ENCODE assay signal across 8 mouse cellular contexts in the genomic region with DNA sequence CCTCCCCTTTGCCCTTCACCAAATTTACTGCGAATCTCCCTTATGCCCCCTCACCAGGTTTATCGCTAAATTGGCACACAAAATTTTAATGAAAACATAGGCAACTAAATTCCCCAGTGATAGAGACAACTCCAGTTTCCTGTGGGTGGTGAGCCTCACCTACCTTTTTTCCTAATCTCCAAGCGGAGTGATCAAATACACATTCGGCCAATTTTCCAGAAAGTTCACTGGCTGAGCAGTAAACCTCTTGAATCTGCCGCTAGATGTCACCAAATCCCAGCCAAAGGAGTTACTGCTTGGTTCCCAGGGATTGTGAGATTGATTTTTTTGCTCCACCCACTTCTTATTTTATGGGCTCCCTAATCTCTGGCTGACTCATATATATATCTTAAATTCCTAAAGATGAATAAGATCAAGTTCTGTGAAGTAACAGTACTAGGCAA. TPM values are rescaled to one million over a fixed set of nuclear protein-coding genes. Genes with fewer than 3 reads are reported as not detected.
DNase-seq lines count a peak whose midpoint lies in the region; ATAC-seq and TF ChIP-seq lines count a peak whose summit lies in the region.

No protein-coding gene starts in this region.

- H3K36me3 ChIP-seq in ES-E14 (ENCODE audit: control insufficient read depth, insufficient read depth, low read length, poor library complexity, severe bottlenecking) = peaks cover 3% of the 10 kb centered on the region
- no peaks in the 10 kb centered on the region; the same call in 1 of the 2 replicates for H3K36me3 ChIP-seq in forebrain, embryonic 13.5 days (ENCODE audit: poor library complexity, severe bottlenecking)
- no peaks in the 10 kb centered on the region for H3K36me3 ChIP-seq in lung, postnatal 0 days (ENCODE audit: insufficient read depth, low read length)

- peak overlapping the region; percentile 56 for H3K4me2 ChIP-seq in forebrain, embryonic 13.5 days
- H3K4me2 ChIP-seq in lung, postnatal 0 days (replicated peaks; ENCODE audit: low read depth, low read length) = peak overlapping the region; percentile 48

- peak; percentile 71 for TF ChIP-seq CTCF in lung, postnatal 0 days (IDR thresholded peaks at IDR 0.05)

- WGBS in forebrain, embryonic 13.5 days = 30% methylated on average over 5 of the region's 5 CpGs
- whole genome bisulfite sequencing in lung, postnatal 0 days = 19% methylated on average over 5 of the region's 5 CpGs

- peak overlapping the region; percentile 91; the same call in 1 of the 2 replicates for H3K27ac ChIP-seq in ES-E14 (ENCODE audit: insufficient read depth, low read depth, low read length, poor library complexity, severe bottlenecking)
- peak overlapping the region; percentile 85 for H3K27ac ChIP-seq in forebrain, embryonic 13.5 days
- H3K27ac ChIP-seq in lung, postnatal 0 days (ENCODE audit: low read length) = peak overlapping the region; percentile 91

- no peaks in the 10 kb centered on the region for H3K9me3 ChIP-seq in ES-E14 (ENCODE audit: control insufficient read depth, insufficient read depth, low read depth, low read length)
- no peaks in the 10 kb centered on the region for H3K9me3 ChIP-seq in forebrain, embryonic 13.5 days (replicated peaks)
- H3K9me3 ChIP-seq in lung, postnatal 0 days (ENCODE audit: low read length) = no peaks in the 10 kb centered on the region

- H3K4me1 ChIP-seq in ES-E14 (ENCODE audit: control insufficient read depth in 2 of 2, insufficient read depth in 2 of 2, low read length in 2 of 2, poor library complexity in 1 of 2) = 0 out of 4 replicates have a peak, but pooled peaks cover 0 to 1% of the 10 kb centered on the region in 2 experiments
- H3K4me1 ChIP-seq in forebrain, embryonic 13.5 days = peaks cover 8% of the 10 kb centered on the region
- H3K4me1 ChIP-seq in lung, postnatal 0 days (ENCODE audit: insufficient read depth, low read depth, low read length) = no peaks in the 10 kb centered on the region

- H3K4me3 ChIP-seq in ES-E14 (ENCODE audit: insufficient read depth in 1 of 2, low read depth in 1 of 2, low read length in 2 of 2, poor library complexity in 1 of 2, severe bottlenecking in 1 of 2) = peak overlapping the region; percentile 82 to 89
- H3K4me3 ChIP-seq in forebrain, embryonic 13.5 days = peak overlapping the region; percentile 46
- peak overlapping the region; percentile 38 for H3K4me3 ChIP-seq in lung, postnatal 0 days (ENCODE audit: low read depth, low read length)

- no peaks in the 10 kb centered on the region for H3K27me3 ChIP-seq in forebrain, embryonic 13.5 days
- no peaks in the 10 kb centered on the region for H3K27me3 ChIP-seq in lung, postnatal 0 days (replicated peaks; ENCODE audit: insufficient read depth, low read length)

- TF ChIP-seq EP300 in lung, postnatal 0 days (IDR thresholded peaks at IDR 0.05) = no peak

- peak overlapping the region; percentile 96; the same call in 1 of the 2 replicates for H3K9ac ChIP-seq in ES-E14 (ENCODE audit: insufficient read depth, low read depth, low read length, poor library complexity, severe bottlenecking)
- peak overlapping the region; percentile 63 for H3K9ac ChIP-seq in forebrain, embryonic 13.5 days
- H3K9ac ChIP-seq in lung, postnatal 0 days (replicated peaks; ENCODE audit: low read depth) = peak overlapping the region; percentile 39; the same call in 1 of the 2 replicates

- in situ Hi-C loops in ES-E14 (cut with MboI; ENCODE audit: low sequenced_read_pairs in 2 of 2, unreplicated experiment in 2 of 2) = no loop called here

- no peak for DNase-seq in ES-E14 (ENCODE audit: low read depth, low spot score)
- peak; percentile 55 for DNase-seq in c-Kit-negative CD71-positive TER-119-positive erythroid progenitor cells, embryonic 14.5 days (ENCODE audit: low read depth, low spot score)
- peak; percentile 71 for DNase-seq in heart, postnatal 4 days
- peak; percentile 17 to 56 for DNase-seq in layer of hippocampus, adult 8-10 months (ENCODE audit: low spot score in 2 of 2)
- DNase-seq in lung, postnatal 0 days (ENCODE audit: low spot score) = peak; percentile 88
- peak; percentile 83 for DNase-seq in retina, embryonic 14.5 days (ENCODE audit: low spot score)

- ATAC-seq in forebrain, embryonic 13.5 days = no peak
- ATAC-seq in lung, postnatal 0 days = no peak
- no peak for ATAC-seq in erythroid progenitor cell, adult 5-6 weeks (replicated peaks; ENCODE audit: low FRiP score, poor library complexity, severe bottlenecking)

TF ChIP-seq in ES-E14, 5 proteins besides CTCF, POLR2A, EP300 and RAD21:
- TF ChIP-seq ZNF384 (IDR thresholded peaks at IDR 0.05; ENCODE audit: low read depth, low read length) (0 out of 2 replicates have a peak, but pooled peaks have one; percentile 50), CHD2 (IDR thresholded peaks at IDR 0.05; ENCODE audit: low read depth, low read length) (no peak)
TF ChIP-seq in ES-E14: peak in this region for 1.

RNA-seq across cellular contexts. Expression of gene Morf4l2, which starts 0.8 kb away (rescaled TPM):
- total RNA-seq in ES-E14 (2012; rRNA removed) = 236 and 337 TPM in 2 replicates
- polyA plus RNA-seq in forebrain, embryonic 13.5 days (2015; fragmentation: Nextera tagmentation; extraction: Ambion mirVana) = 547 and 561 TPM in 2 replicates
- 100 to 1,000 TPM; 223 to 227 TPM for total RNA-seq in heart, postnatal 4 days (2021)
- total RNA-seq in layer of hippocampus, adult 8-10 months (2022) = 100 to 1,000 TPM; 325 to 385 (median 347) TPM
- polyA plus RNA-seq in lung, postnatal 0 days (2015; fragmentation: Nextera tagmentation; extraction: Ambion mirVana) = 293 and 313 TPM in 2 replicates
- 78.9 and 104 TPM in 2 replicates for total RNA-seq in erythroid progenitor cell, adult 5-6 weeks (2015; ENCODE audit: low replicate concordance)
- total RNA-seq in erythroid progenitor cell, adult 5-6 weeks (2017; ENCODE audit: low replicate concordance) = 158 and 191 TPM in 2 replicates

RNA-seq across cellular contexts. Expression of gene Tceal1, which starts 34.9 kb away (rescaled TPM):
- total RNA-seq in ES-E14 (2012; rRNA removed) = 0.53 and 0.67 TPM in 2 replicates
- polyA plus RNA-seq in forebrain, embryonic 13.5 days (2015; fragmentation: Nextera tagmentation; extraction: Ambion mirVana) = 17.2 and 18.7 TPM in 2 replicates
- total RNA-seq in heart, postnatal 4 days (2021) = 1 to 10 TPM; 7.4 to 7.7 TPM
- 10 to 100 TPM; 13.1 to 16.4 (median 15.0) TPM for total RNA-seq in layer of hippocampus, adult 8-10 months (2022)
- polyA plus RNA-seq in lung, postnatal 0 days (2015; fragmentation: Nextera tagmentation; extraction: Ambion mirVana) = 12.2 and 12.3 TPM in 2 replicates
- not detected in 2 replicates for total RNA-seq in erythroid progenitor cell, adult 5-6 weeks (2015; ENCODE audit: low replicate concordance)
- total RNA-seq in erythroid progenitor cell, adult 5-6 weeks (2017; ENCODE audit: low replicate concordance) = not detected in 2 replicates

RNA-seq across cellular contexts. Expression of gene Glra4, which starts 37.3 kb away (rescaled TPM):
- total RNA-seq in ES-E14 (2012; rRNA removed) = not detected in 2 replicates
- 0.13 TPM in 1 of 2 replicates, not detected in the other for polyA plus RNA-seq in forebrain, embryonic 13.5 days (2015; fragmentation: Nextera tagmentation; extraction: Ambion mirVana)
- total RNA-seq in heart, postnatal 4 days (2021) = not detected
- total RNA-seq in layer of hippocampus, adult 8-10 months (2022) = under 1 TPM in 1 of 4 experiments, not detected in 3; 0.45 TPM
- polyA plus RNA-seq in lung, postnatal 0 days (2015; fragmentation: Nextera tagmentation; extraction: Ambion mirVana) = not detected in 2 replicates
- total RNA-seq in erythroid progenitor cell, adult 5-6 weeks (2015; ENCODE audit: low replicate concordance) = not detected in 2 replicates
- not detected in 2 replicates for total RNA-seq in erythroid progenitor cell, adult 5-6 weeks (2017; ENCODE audit: low replicate concordance)

Comparison
In these comparisons a context has a peak if more than half of its experiments do, and no peak if none do; other contexts are left out.
1. H3K9ac ChIP-seq: peak in every context shown above with its lines; median percentile 96 in ES-E14; 63 in forebrain, embryonic 13.5 days; 39 in lung, postnatal 0 days.